Mouse (Mus musculus): ENCODE measurements at regions not wholly inside any gene's neighbourhood (a gene's known extent, or its start where the extent isn't known, plus 50 kb on each side); places are given as distances from the start of the nearest gene placed in this dataset.

DNA sequence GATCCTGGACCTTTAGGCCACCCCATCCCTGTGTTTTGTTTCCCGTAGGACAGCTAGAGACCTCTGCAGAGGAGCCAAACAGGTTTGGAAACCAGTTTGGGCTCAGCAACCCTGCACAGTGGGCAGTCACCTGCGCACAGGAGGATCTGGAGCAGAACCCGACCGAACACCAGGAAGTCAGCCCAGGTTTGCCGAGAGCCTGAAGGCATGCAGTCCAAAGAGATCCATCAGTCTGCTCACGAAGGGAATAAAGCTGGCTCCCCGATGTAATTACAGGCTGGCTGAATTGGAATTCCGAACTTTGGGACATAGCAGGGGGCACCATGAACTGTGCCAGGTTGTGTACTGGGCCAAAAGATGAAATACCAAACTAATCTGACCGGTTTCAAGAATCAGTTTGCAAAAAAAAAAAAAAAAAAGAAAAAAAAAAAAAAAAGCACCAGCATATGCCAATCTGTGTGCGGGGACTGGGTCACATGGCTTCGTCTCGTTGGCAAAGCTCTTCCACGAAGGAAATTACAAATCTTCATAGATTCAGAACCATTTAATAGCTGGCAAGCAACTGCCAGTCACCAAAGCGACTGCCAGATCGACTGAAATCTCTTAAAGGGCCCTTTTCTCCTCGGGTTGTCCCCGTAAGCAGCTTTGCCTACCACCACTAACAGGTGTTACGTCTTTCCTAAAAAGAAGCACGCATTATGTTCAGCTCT lies 137.0 kb upstream of the Dyrk2 start:
- Histone ChIP-seq H3K9ac (ENCODE audit: low read length) (no peak overlapping the region), H3K4me3 (replicated peaks; ENCODE audit: low read length) (no peak overlapping the region), H3K27me3 (ENCODE audit: control insufficient read depth, insufficient read depth, low read length) (no peaks in the 10 kb centered on the region), H3K4me1 (ENCODE audit: control insufficient read depth, insufficient read depth, low read length) (peaks cover 14% of the 10 kb centered on the region), H3K9me3 (replicated peaks; ENCODE audit: control insufficient read depth, low read length) (no peaks in the 10 kb centered on the region), H3K27ac (ENCODE audit: low read length) (peak overlapping the region; percentile 42; the same call in 1 of the 2 replicates), H3K36me3 (ENCODE audit: control insufficient read depth, insufficient read depth, low read length) (no peaks in the 10 kb centered on the region), H3K4me2 (ENCODE audit: low read depth, low read length) (no peak overlapping the region)
- ATAC-seq (ENCODE audit: insufficient read depth, low FRiP score) = no peak
- WGBS = 82% methylated on average over 19 of the region's 19 CpGs

DNA sequence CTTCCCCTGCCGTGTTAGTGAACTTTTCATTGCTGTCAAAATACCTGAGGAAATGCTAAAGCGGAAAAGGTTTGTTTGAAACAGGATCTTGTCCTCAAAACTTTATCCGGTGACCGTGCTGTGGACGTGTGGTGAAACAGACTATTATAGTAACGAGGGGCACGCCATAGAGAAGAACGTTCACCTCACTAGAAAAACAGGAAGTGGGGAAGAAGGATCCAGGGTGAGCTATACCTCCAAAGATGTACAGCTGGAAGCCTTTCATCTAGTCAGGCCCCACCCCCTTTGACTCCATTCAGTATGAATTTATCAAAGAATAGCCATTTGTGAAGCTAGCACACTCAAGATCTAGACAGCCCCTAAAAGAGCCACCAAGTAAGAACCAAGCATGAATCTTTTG lies 135.5 kb upstream of the Dyrk2 start:
- Histone ChIP-seq H3K4me3 (replicated peaks; ENCODE audit: low read length) (no peak overlapping the region), H3K27ac (ENCODE audit: low read length) (no peak overlapping the region), H3K9me3 (replicated peaks; ENCODE audit: control insufficient read depth, low read length) (no peaks in the 10 kb centered on the region), H3K4me1 (ENCODE audit: control insufficient read depth, insufficient read depth, low read length) (0 out of 2 replicates have a peak, but pooled peaks cover under 1% of the 10 kb centered on the region), H3K36me3 (ENCODE audit: control insufficient read depth, insufficient read depth, low read length) (no peaks in the 10 kb centered on the region), H3K9ac (ENCODE audit: low read length) (no peak overlapping the region), H3K4me2 (ENCODE audit: low read depth, low read length) (no peak overlapping the region), H3K27me3 (ENCODE audit: control insufficient read depth, insufficient read depth, low read length) (no peaks in the 10 kb centered on the region)
- WGBS = 78% methylated on average over 8 of the region's 8 CpGs
- no peak for ATAC-seq (ENCODE audit: insufficient read depth, low FRiP score)

DNA sequence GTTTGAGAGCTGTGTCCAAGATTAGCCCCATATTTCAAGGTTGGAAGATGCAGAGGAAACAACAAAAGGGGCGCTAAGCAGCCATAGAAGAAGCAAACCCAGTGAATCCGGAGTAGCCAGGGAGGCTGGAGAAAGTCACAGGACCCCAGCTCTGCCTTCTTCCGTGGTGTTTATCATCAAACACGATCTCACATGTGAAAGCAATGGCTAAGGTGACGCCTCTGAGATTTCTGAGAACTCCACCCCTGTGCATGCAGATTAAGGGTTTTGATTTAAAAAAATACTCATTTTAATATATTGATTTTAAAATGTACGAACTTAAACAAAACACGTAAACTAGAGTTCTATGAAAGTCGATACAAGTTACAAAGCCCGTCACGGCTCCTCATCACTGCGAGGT lies 134.4 kb upstream of the Dyrk2 start:
- Histone ChIP-seq H3K4me3 (replicated peaks; ENCODE audit: low read length) (no peak overlapping the region), H3K27me3 (ENCODE audit: control insufficient read depth, insufficient read depth, low read length) (no peaks in the 10 kb centered on the region), H3K4me1 (ENCODE audit: control insufficient read depth, insufficient read depth, low read length) (no peaks in the 10 kb centered on the region), H3K27ac (ENCODE audit: low read length) (peak overlapping the region; percentile 30; the same call in 1 of the 2 replicates), H3K9me3 (replicated peaks; ENCODE audit: control insufficient read depth, low read length) (no peaks in the 10 kb centered on the region), H3K9ac (ENCODE audit: low read length) (no peak overlapping the region), H3K4me2 (ENCODE audit: low read depth, low read length) (no peak overlapping the region), H3K36me3 (ENCODE audit: control insufficient read depth, insufficient read depth, low read length) (no peaks in the 10 kb centered on the region)
- 88% methylated on average over 11 of the region's 11 CpGs for WGBS
- ATAC-seq (ENCODE audit: insufficient read depth, low FRiP score) = no peak

DNA sequence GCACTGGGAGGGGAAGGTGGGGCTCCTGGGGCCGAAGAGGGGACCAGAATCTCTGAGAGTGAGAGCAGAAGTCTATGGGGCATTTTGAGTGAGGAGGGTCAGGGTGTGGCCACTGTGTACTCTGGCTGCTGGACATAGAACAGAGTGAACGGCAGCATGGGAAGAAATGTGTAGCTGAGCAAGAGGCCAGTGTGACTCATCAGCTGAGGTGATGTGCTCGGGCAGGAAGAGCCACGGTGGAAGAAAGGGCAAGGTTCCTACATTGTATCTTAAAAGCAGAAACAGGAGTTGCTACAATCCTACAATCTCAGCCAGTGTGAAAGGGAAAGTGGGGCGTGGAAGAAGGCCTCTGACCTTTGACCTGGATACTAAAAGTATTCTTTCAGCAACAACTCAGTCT lies 133.8 kb upstream of the Dyrk2 start:
- peak; percentile 44; the same call in 1 of the 2 replicates for ATAC-seq (ENCODE audit: insufficient read depth, low FRiP score)
- 51% methylated on average over 5 of the region's 5 CpGs for WGBS
- H3K9ac ChIP-seq (ENCODE audit: low read length) = no peak overlapping the region
- H3K27ac ChIP-seq (ENCODE audit: low read length) = peak overlapping the region; percentile 30; the same call in 1 of the 2 replicates
- H3K4me1 ChIP-seq (ENCODE audit: control insufficient read depth, insufficient read depth, low read length) = no peaks in the 10 kb centered on the region
- H3K4me2 ChIP-seq (ENCODE audit: low read depth, low read length) = no peak overlapping the region
- no peaks in the 10 kb centered on the region for H3K27me3 ChIP-seq (ENCODE audit: control insufficient read depth, insufficient read depth, low read length)
- H3K36me3 ChIP-seq (ENCODE audit: control insufficient read depth, insufficient read depth, low read length) = no peaks in the 10 kb centered on the region
- no peak overlapping the region for H3K4me3 ChIP-seq (replicated peaks; ENCODE audit: low read length)
- no peaks in the 10 kb centered on the region for H3K9me3 ChIP-seq (replicated peaks; ENCODE audit: control insufficient read depth, low read length)

DNA sequence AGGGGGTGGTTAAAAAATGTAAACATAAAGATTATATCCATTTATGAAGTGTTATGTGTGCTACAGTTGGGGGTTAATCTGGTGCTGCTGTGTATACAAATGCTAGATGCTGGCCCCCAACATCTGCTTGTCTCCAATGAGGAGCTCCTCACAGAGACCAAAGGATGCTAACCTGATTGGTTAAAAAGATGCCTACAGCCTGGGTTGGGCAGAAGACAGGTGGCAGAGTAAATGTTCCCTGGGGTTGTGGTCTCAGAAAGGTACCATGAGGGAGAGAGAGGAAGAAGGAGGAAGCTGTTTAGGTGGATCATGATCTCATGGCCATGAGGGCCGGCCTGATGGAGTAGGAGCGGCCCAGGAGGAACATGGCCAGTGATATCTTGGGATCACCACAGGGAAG lies 133.0 kb upstream of the Dyrk2 start:
- H3K9ac ChIP-seq (ENCODE audit: low read length) = no peak overlapping the region
- no peak overlapping the region for H3K4me2 ChIP-seq (ENCODE audit: low read depth, low read length)
- WGBS = 88% methylated on average over 2 of the region's 2 CpGs
- H3K27me3 ChIP-seq (ENCODE audit: control insufficient read depth, insufficient read depth, low read length) = no peaks in the 10 kb centered on the region
- H3K4me3 ChIP-seq (replicated peaks; ENCODE audit: low read length) = no peak overlapping the region
- no peaks in the 10 kb centered on the region for H3K9me3 ChIP-seq (replicated peaks; ENCODE audit: control insufficient read depth, low read length)
- no peaks in the 10 kb centered on the region for H3K4me1 ChIP-seq (ENCODE audit: control insufficient read depth, insufficient read depth, low read length)
- H3K36me3 ChIP-seq (ENCODE audit: control insufficient read depth, insufficient read depth, low read length) = no peaks in the 10 kb centered on the region
- no peak for ATAC-seq (ENCODE audit: insufficient read depth, low FRiP score)
- H3K27ac ChIP-seq (ENCODE audit: low read length) = no peak overlapping the region

GRCm38 (mm10) chr10:119001895-119002294 lies 131.9 kb upstream of the Dyrk2 start:
- no peaks in the 10 kb centered on the region for H3K4me1 ChIP-seq (ENCODE audit: control insufficient read depth, insufficient read depth, low read length)
- H3K36me3 ChIP-seq (ENCODE audit: control insufficient read depth, insufficient read depth, low read length) = no peaks in the 10 kb centered on the region
- H3K27ac ChIP-seq (ENCODE audit: low read length) = no peak overlapping the region
- no peak for ATAC-seq (ENCODE audit: insufficient read depth, low FRiP score)
- no peak overlapping the region for H3K4me2 ChIP-seq (ENCODE audit: low read depth, low read length)
- H3K9ac ChIP-seq (ENCODE audit: low read length) = no peak overlapping the region
- H3K9me3 ChIP-seq (replicated peaks; ENCODE audit: control insufficient read depth, low read length) = no peaks in the 10 kb centered on the region
- H3K4me3 ChIP-seq (replicated peaks; ENCODE audit: low read length) = no peak overlapping the region
- no peaks in the 10 kb centered on the region for H3K27me3 ChIP-seq (ENCODE audit: control insufficient read depth, insufficient read depth, low read length)
- WGBS = 89% methylated on average over 7 of the region's 7 CpGs

GRCm38 (mm10) chr10:119001000-119001780 lies 131.2 kb upstream of the Dyrk2 start:
- Histone ChIP-seq H3K36me3 (ENCODE audit: control insufficient read depth, insufficient read depth, low read length) (no peaks in the 10 kb centered on the region), H3K27me3 (ENCODE audit: control insufficient read depth, insufficient read depth, low read length) (no peaks in the 10 kb centered on the region), H3K4me2 (ENCODE audit: low read depth, low read length) (no peak overlapping the region), H3K4me1 (ENCODE audit: control insufficient read depth, insufficient read depth, low read length) (no peaks in the 10 kb centered on the region), H3K9me3 (replicated peaks; ENCODE audit: control insufficient read depth, low read length) (no peaks in the 10 kb centered on the region), H3K9ac (ENCODE audit: low read length) (no peak overlapping the region), H3K27ac (ENCODE audit: low read length) (no peak overlapping the region), H3K4me3 (replicated peaks; ENCODE audit: low read length) (no peak overlapping the region)
- ATAC-seq (ENCODE audit: insufficient read depth, low FRiP score) = no peak
- WGBS = 83% methylated on average over 17 of the region's 17 CpGs

DNA sequence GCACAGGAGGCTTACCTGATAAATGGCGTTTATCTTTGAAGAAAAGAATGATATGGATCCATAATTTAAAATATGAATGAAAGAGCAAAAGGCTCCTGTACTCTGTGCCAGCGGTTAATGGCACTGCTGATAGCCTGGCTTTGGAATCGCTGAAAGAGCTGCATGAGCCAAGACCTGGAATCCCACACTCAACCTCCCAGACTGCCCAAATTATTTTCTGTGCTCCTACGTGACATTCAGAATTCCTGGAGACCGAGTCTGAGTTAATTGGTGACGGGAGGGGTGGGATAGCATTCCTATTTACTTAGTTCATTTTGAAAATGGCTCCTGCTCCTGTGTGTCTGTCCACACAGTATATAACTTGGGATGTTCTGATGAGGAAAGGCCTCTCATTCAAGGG lies 129.0 kb upstream of the Dyrk2 start:
- Histone ChIP-seq H3K4me1 (ENCODE audit: control insufficient read depth, insufficient read depth, low read length) (no peaks in the 10 kb centered on the region), H3K4me2 (ENCODE audit: low read depth, low read length) (no peak overlapping the region), H3K36me3 (ENCODE audit: control insufficient read depth, insufficient read depth, low read length) (no peaks in the 10 kb centered on the region), H3K27ac (ENCODE audit: low read length) (no peak overlapping the region), H3K27me3 (ENCODE audit: control insufficient read depth, insufficient read depth, low read length) (no peaks in the 10 kb centered on the region), H3K9me3 (replicated peaks; ENCODE audit: control insufficient read depth, low read length) (no peaks in the 10 kb centered on the region), H3K9ac (ENCODE audit: low read length) (no peak overlapping the region), H3K4me3 (replicated peaks; ENCODE audit: low read length) (no peak overlapping the region)
- ATAC-seq (ENCODE audit: insufficient read depth, low FRiP score) = no peak; the same call in 1 of the 2 replicates
- 72% methylated on average over 6 of the region's 6 CpGs for WGBS

- Histone ChIP-seq H3K9me3 (replicated peaks; ENCODE audit: control insufficient read depth, low read length) (no peaks in the 10 kb centered on the region), H3K27ac (ENCODE audit: low read length) (no peak overlapping the region), H3K27me3 (ENCODE audit: control insufficient read depth, insufficient read depth, low read length) (no peaks in the 10 kb centered on the region), H3K9ac (ENCODE audit: low read length) (no peak overlapping the region), H3K36me3 (ENCODE audit: control insufficient read depth, insufficient read depth, low read length) (no peaks in the 10 kb centered on the region), H3K4me1 (ENCODE audit: control insufficient read depth, insufficient read depth, low read length) (no peaks in the 10 kb centered on the region), H3K4me2 (ENCODE audit: low read depth, low read length) (no peak overlapping the region), H3K4me3 (replicated peaks; ENCODE audit: low read length) (no peak overlapping the region)
- 88% methylated on average over 2 of the region's 2 CpGs for WGBS
- no peak for ATAC-seq (ENCODE audit: insufficient read depth, low FRiP score)
These were observed 127.0 kb upstream of the Dyrk2 start for GRCm38 (mm10) chr10:118997034-118997433.
